Mouse (Mus musculus) limb, embryonic 14.5 days (tissue): ENCODE results near the gene Mtif3. TPM values are rescaled to one million over a fixed set of nuclear protein-coding genes. Genes with fewer than 3 reads are reported as not detected.

Source experiments
- ATAC-seq: fragments of 200-750 bp; cut with Nextera tagmentation; 2 replicates; pipeline ENCODE4 v1.8.0; 2017; ENCODE audit warnings: low read depth, moderate number of reproducible peaks, moderate TSS enrichment; ENCODE audit not compliant: low FRiP score
- DNase-seq: peaks from one replicate; pipeline ENCODE4 v3.0.0-alpha.2; 2015; ENCODE audit warnings: low spot score
- H3K27ac ChIP-seq: fragments of 300-500 bp; sonication (generic); replicated peaks from 2 replicates; pipeline ENCODE4 v1.5.1; 2014; ENCODE audit warnings: low read depth, mild to moderate bottlenecking, low read length, moderate library complexity, mixed read lengths
- H3K27me3 ChIP-seq: fragments of 300-500 bp; sonication (generic); 2 replicates; pipeline ENCODE4 v1.6.1; 2014; ENCODE audit warnings: low read length, mixed read lengths; ENCODE audit not compliant: control insufficient read depth, insufficient read depth
- H3K36me3 ChIP-seq: fragments of 300-500 bp; sonication (generic); 2 replicates; pipeline ENCODE4 v1.6.1; 2014; ENCODE audit warnings: mild to moderate bottlenecking, low read length, moderate library complexity, mixed read lengths; ENCODE audit not compliant: control insufficient read depth, insufficient read depth
- H3K4me1 ChIP-seq: fragments of 300-500 bp; sonication (generic); 2 replicates; pipeline ENCODE4 v1.6.1; 2014; ENCODE audit warnings: antibody characterized with exemption, low read length, mixed read lengths; ENCODE audit not compliant: control insufficient read depth, insufficient read depth
- H3K4me2 ChIP-seq: fragments of 300-500 bp; sonication (generic); replicated peaks from 2 replicates; pipeline ENCODE4 v1.6.1; 2014; ENCODE audit warnings: low read depth, mild to moderate bottlenecking, low read length, moderate library complexity; ENCODE audit not compliant: severe bottlenecking
- H3K4me3 ChIP-seq: fragments of 300-500 bp; sonication (generic); replicated peaks from 2 replicates; pipeline ENCODE4 v1.5.1; 2014; ENCODE audit warnings: low read length
- H3K9ac ChIP-seq: fragments of 300-500 bp; sonication (generic); 2 replicates; pipeline ENCODE4 v1.6.1; 2014; ENCODE audit warnings: mild to moderate bottlenecking, low read depth, low read length, moderate library complexity; ENCODE audit not compliant: severe bottlenecking
- H3K9me3 ChIP-seq: fragments of 300-500 bp; sonication (generic); 2 replicates; pipeline ENCODE4 v1.6.1; 2016; ENCODE audit warnings: low read length; ENCODE audit not compliant: control insufficient read depth
- POLR2A ChIP-seq: fragments of 200-500 bp; IDR thresholded peaks from 2 replicates; pipeline ENCODE4 v1.8.0; 2012; ENCODE audit warnings: inconsistent platforms, mild to moderate bottlenecking, moderate library complexity, borderline replicate concordance; ENCODE audit not compliant: insufficient read depth, insufficient read length; ENCODE audit errors: extremely low read depth
- WGBS: fragments of 180-500 bp; shearing (Covaris S2); extraction: QIAGEN DNeasy Blood & Tissue Kit; methylation state at CpG from one replicate; pipeline ENCODE4 v1.1.7; 2014; 5-methylcytosine and 5-hydroxymethylcytosine counted together
- polyA plus RNA-seq, 2 experiments: library from polyadenylated mRNA; depleted of rRNA in 1 of 2; stranded (reverse) in 1 of 2; unstranded in 1 of 2; fragments of >200 nt; fragmentation: Nextera tagmentation in 1 of 2; extraction: Ambion mirVana in 1 of 2; gene quantifications; 2 replicates each; pipeline versions ENCODE4 v1.2.1 to v1.2.3; 2012 to 2014

Mtif3 gene
- polyA plus RNA-seq, 2 experiments = 14.5 to 24.8 TPM

- no peaks in the 10 kb centered on the region for H3K36me3 ChIP-seq
- H3K4me3 ChIP-seq = no peak overlapping the region
- no peak overlapping the region for H3K27ac ChIP-seq
- DNase-seq (no peak), ATAC-seq (no peak)
- H3K4me1 ChIP-seq = no peaks in the 10 kb centered on the region
- H3K9ac ChIP-seq = no peak overlapping the region
- no peak overlapping the region for H3K4me2 ChIP-seq
- no peaks in the 10 kb centered on the region for H3K9me3 ChIP-seq
- WGBS = 79% methylated on average over 32 of the region's 32 CpGs
- no peaks in the 10 kb centered on the region for H3K27me3 ChIP-seq
- TF ChIP-seq POLR2A = no peak
Observed at GRCm38 (mm10) chr5:146937541-146938503, 25.8 kb downstream of the Mtif3 start.

GRCm38 (mm10) chr5:146933466-146933865, 30.1 kb downstream of the Mtif3 start:
- DNase-seq (no peak), ATAC-seq (no peak)
- no peak overlapping the region for H3K4me3 ChIP-seq
- 84% methylated on average over 11 of the region's 12 CpGs for WGBS
- no peak overlapping the region for H3K4me2 ChIP-seq
- H3K27me3 ChIP-seq = no peaks in the 10 kb centered on the region
- H3K9ac ChIP-seq = no peak overlapping the region
- no peak overlapping the region for H3K27ac ChIP-seq
- H3K4me1 ChIP-seq = no peaks in the 10 kb centered on the region
- TF ChIP-seq POLR2A = no peak
- no peaks in the 10 kb centered on the region for H3K36me3 ChIP-seq
- no peaks in the 10 kb centered on the region for H3K9me3 ChIP-seq

GRCm38 (mm10) chr5:146931904-146932553, 31.6 kb downstream of the Mtif3 start:
- DNase-seq (no peak), ATAC-seq (no peak)
- H3K4me3 ChIP-seq = no peak overlapping the region
- no peak overlapping the region for H3K27ac ChIP-seq
- 74% methylated on average over 16 of the region's 16 CpGs for WGBS
- H3K27me3 ChIP-seq = no peaks in the 10 kb centered on the region
- H3K4me1 ChIP-seq = no peaks in the 10 kb centered on the region
- no peak overlapping the region for H3K4me2 ChIP-seq
- H3K9ac ChIP-seq = no peak overlapping the region
- no peaks in the 10 kb centered on the region for H3K36me3 ChIP-seq
- no peak for TF ChIP-seq POLR2A
- H3K9me3 ChIP-seq = no peaks in the 10 kb centered on the region

- no peak overlapping the region for H3K27ac ChIP-seq
- no peak for DNase-seq
- no peak overlapping the region for H3K4me2 ChIP-seq
- H3K9me3 ChIP-seq = no peaks in the 10 kb centered on the region
- no peak overlapping the region for H3K9ac ChIP-seq
- H3K4me1 ChIP-seq = no peaks in the 10 kb centered on the region
- TF ChIP-seq POLR2A = no peak
- 93% methylated on average over 7 of the region's 7 CpGs for WGBS
- no peaks in the 10 kb centered on the region for H3K27me3 ChIP-seq
- no peak overlapping the region for H3K4me3 ChIP-seq
- no peak for ATAC-seq
- no peaks in the 10 kb centered on the region for H3K36me3 ChIP-seq
Observed at GRCm38 (mm10) chr5:146931422-146931821, 32.2 kb downstream of the Mtif3 start.

- 80% methylated on average over 5 of the region's 5 CpGs for WGBS
- Histone ChIP-seq H3K4me1 (no peaks in the 10 kb centered on the region), H3K36me3 (no peaks in the 10 kb centered on the region), H3K4me2 (no peak overlapping the region), H3K9me3 (no peaks in the 10 kb centered on the region), H3K27ac (no peak overlapping the region), H3K4me3 (no peak overlapping the region), H3K27me3 (no peaks in the 10 kb centered on the region), H3K9ac (no peak overlapping the region)
- ATAC-seq (no peak), DNase-seq (no peak)
- TF ChIP-seq POLR2A = no peak
Observed at GRCm38 (mm10) chr5:146926673-146927072, 36.9 kb downstream of the Mtif3 start.
